Mouse (Mus musculus) spleen, postnatal 0 days (tissue): ENCODE measurements around the gene Hectd3. TPM values are rescaled to one million over a fixed set of nuclear protein-coding genes. Genes with fewer than 3 reads are reported as not detected.

Experiments used
- polyA plus RNA-seq: library from polyadenylated mRNA; unstranded; fragments of >200 nt; fragmentation: Nextera tagmentation; extraction: Ambion mirVana; gene quantifications from 2 replicates; pipeline ENCODE4 v1.2.1, GENCODE M21; 2015

Hectd3 gene
- polyA plus RNA-seq = 6.7 and 7.3 TPM in 2 replicates

DNA sequence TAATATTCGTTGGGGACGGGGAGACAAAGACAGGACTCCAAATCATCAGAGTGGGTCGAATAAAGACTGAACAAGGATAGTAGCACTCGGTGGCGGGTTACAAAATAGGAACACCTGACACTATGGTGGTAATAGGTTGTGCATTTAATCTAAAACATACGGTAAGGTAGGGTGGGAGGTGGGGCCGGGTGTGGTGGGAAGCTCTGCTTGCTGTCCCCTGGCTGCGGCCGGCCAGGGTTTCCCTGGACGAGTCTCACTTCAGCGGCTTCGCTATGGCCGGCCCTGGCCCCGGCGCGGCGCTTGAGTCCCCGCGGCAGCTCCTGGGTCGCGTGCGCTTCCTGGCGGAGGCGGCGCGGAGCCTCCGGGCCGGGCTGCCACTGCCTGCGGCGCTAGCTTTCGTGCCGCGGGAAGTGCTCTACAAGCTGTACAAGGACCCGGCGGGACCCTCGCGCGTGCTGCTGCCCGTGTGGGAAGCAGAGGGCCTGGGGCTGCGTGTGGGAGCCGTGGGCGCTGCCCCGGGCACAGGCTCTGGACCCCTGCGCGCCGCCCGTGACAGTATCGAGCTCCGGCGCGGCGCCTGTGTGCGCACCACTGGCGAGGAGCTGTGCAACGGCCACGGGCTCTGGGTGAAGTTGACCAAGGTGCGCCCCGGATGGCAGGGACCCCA, at the start of gene Hectd3:
TSS of gene Hectd3 (plus strand) at position 187 of the 667 bp plus-strand sequence.

DNA sequence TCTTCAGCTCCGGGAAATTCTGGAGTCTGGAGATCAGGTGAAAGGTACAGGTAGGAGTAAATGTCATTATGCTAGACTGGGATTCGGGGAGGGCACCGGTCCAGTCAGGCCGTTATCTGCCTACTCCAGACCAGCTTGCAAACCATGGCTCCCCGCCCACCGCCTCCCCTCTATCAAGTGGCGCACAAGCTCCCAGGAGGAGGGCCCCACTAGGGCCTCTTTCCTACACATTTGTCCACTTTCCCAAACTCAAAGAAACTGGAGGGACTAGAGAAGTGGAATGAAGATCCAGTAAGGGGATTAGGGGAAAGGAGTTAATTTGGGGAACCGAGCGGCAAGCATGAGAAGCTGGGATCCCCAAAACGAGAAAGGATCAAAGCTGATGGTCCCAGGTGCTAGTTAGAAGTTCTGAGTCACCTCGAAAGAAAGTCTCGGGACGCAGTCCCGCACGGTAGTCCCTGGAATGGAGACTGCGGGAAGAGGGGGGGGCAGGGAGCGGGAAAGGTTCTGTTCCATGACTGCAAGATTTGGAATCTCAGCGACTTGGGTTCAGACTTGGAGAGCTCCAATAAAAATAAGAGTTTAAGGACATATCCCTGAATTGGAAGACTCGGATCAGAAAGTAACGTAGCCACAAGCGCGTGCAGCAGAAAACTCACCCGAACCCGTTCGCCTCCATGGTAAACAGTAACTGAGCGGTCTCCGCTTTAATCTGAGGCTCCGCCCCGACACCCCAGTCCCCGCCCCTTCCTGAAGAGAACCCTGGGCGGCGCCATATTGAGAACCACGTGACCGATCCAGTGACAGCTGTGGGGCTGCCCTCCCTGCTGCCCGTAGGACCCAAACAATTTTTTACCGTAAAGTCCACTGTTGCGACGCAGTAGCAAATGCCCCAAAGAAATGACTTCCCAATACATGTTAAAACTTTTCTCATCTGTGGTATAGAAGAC, 1.2 kb upstream of the Hectd3 start, which contains the start of gene Urod:
TSS of gene Urod (minus strand) at position 742 of the 950 bp plus-strand sequence.

DNA sequence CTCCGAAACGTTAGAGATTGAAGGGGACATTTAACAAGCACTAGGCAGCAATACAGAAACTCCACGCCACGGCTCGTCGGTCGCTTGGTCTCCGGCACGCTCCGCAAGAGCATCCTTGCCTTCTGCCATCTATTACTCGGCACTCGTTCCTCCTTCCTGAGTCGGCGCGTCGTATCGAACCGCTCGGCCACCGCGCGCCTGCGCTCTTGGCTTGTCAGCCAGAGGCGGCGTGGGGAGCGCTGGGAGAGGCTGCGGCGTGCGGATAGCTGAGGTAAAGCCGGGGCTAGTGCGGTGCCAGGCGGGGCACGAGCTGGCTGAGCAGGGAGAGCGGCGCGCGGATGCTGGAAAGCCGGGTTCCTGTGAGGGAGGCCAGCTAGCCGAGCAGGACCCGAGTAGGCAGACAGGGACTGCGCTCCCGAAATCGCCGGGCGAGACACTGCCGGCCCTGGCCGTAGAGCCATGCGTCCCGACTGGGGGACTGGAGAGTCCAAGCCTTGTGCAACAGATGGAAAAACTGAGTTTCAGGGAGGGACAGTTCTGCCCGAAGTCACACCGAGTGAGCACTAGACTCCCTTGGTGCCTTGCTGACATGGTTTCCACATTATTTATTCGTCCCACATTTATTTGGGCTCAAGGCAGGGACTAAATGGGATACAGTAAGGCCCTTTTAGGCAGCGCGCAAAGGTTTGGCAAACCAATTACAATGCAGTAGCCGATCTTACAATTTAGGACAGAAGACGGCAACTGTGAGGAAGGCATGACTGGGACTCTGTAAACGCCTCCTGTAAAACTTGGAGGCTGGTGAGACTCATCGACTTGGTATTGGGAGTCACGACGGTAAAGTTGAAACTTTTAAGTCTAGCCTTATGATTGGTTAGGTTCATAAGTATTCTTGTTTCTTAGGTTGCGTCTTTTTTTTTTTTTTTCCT, 24.4 kb downstream of the Hectd3 start, which contains the start of gene Eif2b3:
TSS of gene Eif2b3 (plus strand) at position 197 of the 929 bp plus-strand sequence.

Other genes with a start within 250 kb of the Hectd3 start
- 18.5 and 20.7 TPM in 2 replicates for gene Toe1, start 187.7 kb upstream of the Hectd3 start, polyA plus RNA-seq
- 4.3 and 4.6 TPM in 2 replicates for gene Mutyh, start 187.6 kb upstream of the Hectd3 start, polyA plus RNA-seq
- gene Hpdl, start 173.6 kb upstream of the Hectd3 start, polyA plus RNA-seq = 0.41 and 0.42 TPM in 2 replicates
- gene Zswim5, start 117.9 kb upstream of the Hectd3 start, polyA plus RNA-seq = 0.06 and 0.10 TPM in 2 replicates
- 523 and 599 TPM in 2 replicates for gene Urod, start 904 bp upstream of the Hectd3 start, polyA plus RNA-seq
- 30.1 and 34.1 TPM in 2 replicates for gene Eif2b3, start 24.1 kb downstream of the Hectd3 start, polyA plus RNA-seq
- 0.72 and 1.4 TPM in 2 replicates for gene Ptch2, start 100.8 kb downstream of the Hectd3 start, polyA plus RNA-seq
- 6.3 and 7.6 TPM in 2 replicates for gene Btbd19, start 130.4 kb downstream of the Hectd3 start, polyA plus RNA-seq
- 0.25 and 0.36 TPM in 2 replicates for gene Tctex1d4, start 131.5 kb downstream of the Hectd3 start, polyA plus RNA-seq
- 1.3 and 1.7 TPM in 2 replicates for gene Plk3, start 138.6 kb downstream of the Hectd3 start, polyA plus RNA-seq
- 1,013 and 1,054 TPM in 2 replicates for gene Rps8, start 160.9 kb downstream of the Hectd3 start, polyA plus RNA-seq
- gene Kif2c, start 187.3 kb downstream of the Hectd3 start, polyA plus RNA-seq = 30.7 and 33.6 TPM in 2 replicates